10 mouse cellular contexts compared by ENCODE assay signal in genomic region chr2:144638719-144639118, GRCm38 (mm10). TPM values are rescaled to one million over a fixed set of nuclear protein-coding genes. Genes with fewer than 3 reads are reported as not detected.
DNase-seq lines count a peak whose midpoint lies in the region; ATAC-seq and TF ChIP-seq lines count a peak whose summit lies in the region.
"Had no signal": no experiment of that assay in that cellular context is flagged by ENCODE, and none has a peak within 500 bp of the region (broad histone marks: within the 10 kb centered on the region; RNA-seq: fewer than 3 reads in every experiment).

No protein-coding gene starts in this region.

- H3K27ac ChIP-seq in forebrain, postnatal 0 days (ENCODE audit: low read depth, low read length): no peak overlapping the region
- no peak overlapping the region for H3K27ac ChIP-seq in forebrain, embryonic 10.5 days
- H3K27ac ChIP-seq in limb, embryonic 11.5 days (replicated peaks; ENCODE audit: low read depth, low read length): no peak overlapping the region
- no peak overlapping the region for H3K27ac ChIP-seq in limb, embryonic 10.5 days
- H3K27ac ChIP-seq: embryonic facial prominence, embryonic 13.5 days had no signal

- no peak overlapping the region for H3K9ac ChIP-seq in forebrain, postnatal 0 days
- H3K9ac ChIP-seq in limb, embryonic 11.5 days (ENCODE audit: low read length): no peak overlapping the region
- H3K9ac ChIP-seq: embryonic facial prominence, embryonic 13.5 days had no signal

- no peaks in the 10 kb centered on the region for H3K27me3 ChIP-seq in forebrain, postnatal 0 days (ENCODE audit: insufficient read depth, low read length)
- H3K27me3 ChIP-seq in forebrain, embryonic 10.5 days (ENCODE audit: poor library complexity, severe bottlenecking): no peaks in the 10 kb centered on the region
- no peaks in the 10 kb centered on the region for H3K27me3 ChIP-seq in limb, embryonic 11.5 days (ENCODE audit: control insufficient read depth, insufficient read depth, low read length)
- H3K27me3 ChIP-seq in limb, embryonic 10.5 days (ENCODE audit: low read depth, poor library complexity, severe bottlenecking): no peaks in the 10 kb centered on the region
- H3K27me3 ChIP-seq: embryonic facial prominence, embryonic 13.5 days had no signal

- no peak overlapping the region for H3K4me3 ChIP-seq in forebrain, postnatal 0 days (ENCODE audit: low read depth, low read length)
- H3K4me3 ChIP-seq in forebrain, embryonic 10.5 days: no peak overlapping the region
- H3K4me3 ChIP-seq in limb, embryonic 11.5 days (ENCODE audit: low read depth, low read length): no peak overlapping the region
- no peak overlapping the region for H3K4me3 ChIP-seq in limb, embryonic 10.5 days
- H3K4me3 ChIP-seq: embryonic facial prominence, embryonic 13.5 days had no signal

- ATAC-seq in forebrain, postnatal 0 days: peak; percentile 50
- ATAC-seq in limb, embryonic 11.5 days (ENCODE audit: insufficient number of reproducible peaks, low FRiP score, low TSS enrichment, low read depth): no peak

- peak; percentile 52 for DNase-seq in forebrain, postnatal 0 days
- DNase-seq in forebrain, embryonic 10.5 days (ENCODE audit: extremely low spot score, low spot score): no peak
- DNase-seq in limb, embryonic 11.5 days (ENCODE audit: low spot score): peak; percentile 39
- no peak for DNase-seq in limb, embryonic 10.5 days (ENCODE audit: low spot score)
- DNase-seq in adrenal gland, adult 8-10 months: peak; percentile 56
- DNase-seq in kidney, postnatal 36 days: peak; percentile 15 to 61
- no peak for DNase-seq in right cerebral cortex, postnatal 36 days (ENCODE audit: low spot score in 2 of 2)
- DNase-seq in ovary, postnatal 10 days (ENCODE audit: low spot score): no peak
- DNase-seq: spleen, adult 18-20 months had no signal

- H3K36me3 ChIP-seq in forebrain, postnatal 0 days (ENCODE audit: insufficient read depth): no peaks in the 10 kb centered on the region
- H3K36me3 ChIP-seq in forebrain, embryonic 10.5 days (replicated peaks): no peaks in the 10 kb centered on the region
- no peaks in the 10 kb centered on the region for H3K36me3 ChIP-seq in limb, embryonic 11.5 days (ENCODE audit: control insufficient read depth, insufficient read depth, low read length)
- H3K36me3 ChIP-seq in limb, embryonic 10.5 days: no peaks in the 10 kb centered on the region
- H3K36me3 ChIP-seq: embryonic facial prominence, embryonic 13.5 days had no signal

- peak; percentile 68 for TF ChIP-seq CTCF in forebrain, postnatal 0 days (IDR thresholded peaks at IDR 0.05; ENCODE audit: low read depth)

- no peaks in the 10 kb centered on the region for H3K9me3 ChIP-seq in forebrain, postnatal 0 days (ENCODE audit: low read length)
- H3K9me3 ChIP-seq in forebrain, embryonic 10.5 days: no peaks in the 10 kb centered on the region
- H3K9me3 ChIP-seq in limb, embryonic 11.5 days (ENCODE audit: control insufficient read depth, low read length): no peaks in the 10 kb centered on the region
- H3K9me3 ChIP-seq in limb, embryonic 10.5 days (replicated peaks): no peaks in the 10 kb centered on the region
- H3K9me3 ChIP-seq: embryonic facial prominence, embryonic 13.5 days had no signal

- WGBS in forebrain, postnatal 0 days: 45% methylated on average over 4 of the region's 4 CpGs
- 82% methylated on average over 4 of the region's 4 CpGs for WGBS in forebrain, embryonic 10.5 days
- WGBS in limb, embryonic 11.5 days: 78% methylated on average over 4 of the region's 4 CpGs
- 74% methylated on average over 4 of the region's 4 CpGs for WGBS in limb, embryonic 10.5 days

- no peaks in the 10 kb centered on the region for H3K4me1 ChIP-seq in forebrain, postnatal 0 days (ENCODE audit: insufficient read depth)
- peaks cover 3% of the 10 kb centered on the region for H3K4me1 ChIP-seq in forebrain, embryonic 10.5 days
- H3K4me1 ChIP-seq in limb, embryonic 11.5 days (ENCODE audit: control insufficient read depth, insufficient read depth, low read length): no peaks in the 10 kb centered on the region
- H3K4me1 ChIP-seq in limb, embryonic 10.5 days: peaks cover 6% of the 10 kb centered on the region; the same call in 1 of the 2 replicates

- no peak overlapping the region for H3K4me2 ChIP-seq in forebrain, postnatal 0 days (ENCODE audit: low read depth)
- H3K4me2 ChIP-seq in limb, embryonic 11.5 days (ENCODE audit: low read depth, severe bottlenecking): no peak overlapping the region
- H3K4me2 ChIP-seq: embryonic facial prominence, embryonic 13.5 days had no signal

RNA-seq across cellular contexts. Expression of gene Dtd1, which starts 39.0 kb away (rescaled TPM):
- total RNA-seq in forebrain, postnatal 0 days (2014; rRNA removed): 87.4 and 98.2 TPM in 2 replicates
- 136 and 161 TPM in 2 replicates for polyA plus RNA-seq in forebrain, postnatal 0 days (2015; fragmentation: Nextera tagmentation; extraction: Ambion mirVana)
- polyA plus RNA-seq in forebrain, embryonic 10.5 days (2016; fragmentation: Nextera tagmentation; extraction: Ambion mirVana): 37.7 and 40.4 TPM in 2 replicates
- polyA plus RNA-seq in limb, embryonic 11.5 days (2014; fragmentation: Nextera tagmentation; extraction: Ambion mirVana): 32.3 and 40.7 TPM in 2 replicates
- 34.7 and 35.4 TPM in 2 replicates for polyA plus RNA-seq in limb, embryonic 10.5 days (2016; fragmentation: Nextera tagmentation; extraction: Ambion mirVana)
- 10 to 100 TPM; 18.9 to 30.6 (median 23.7) TPM for total RNA-seq in adrenal gland, adult 8-10 months (2022)

RNA-seq across cellular contexts. Expression of gene Smim26, which starts 44.9 kb away (rescaled TPM):
- total RNA-seq in forebrain, postnatal 0 days (2014; rRNA removed): 22.7 and 60.6 TPM in 2 replicates
- 71.3 and 86.1 TPM in 2 replicates for polyA plus RNA-seq in forebrain, postnatal 0 days (2015; fragmentation: Nextera tagmentation; extraction: Ambion mirVana)
- polyA plus RNA-seq in forebrain, embryonic 10.5 days (2016; fragmentation: Nextera tagmentation; extraction: Ambion mirVana): 31.2 and 31.5 TPM in 2 replicates
- polyA plus RNA-seq in limb, embryonic 11.5 days (2014; fragmentation: Nextera tagmentation; extraction: Ambion mirVana): 35.6 and 39.7 TPM in 2 replicates
- polyA plus RNA-seq in limb, embryonic 10.5 days (2016; fragmentation: Nextera tagmentation; extraction: Ambion mirVana): 24.0 and 30.7 TPM in 2 replicates
- total RNA-seq in adrenal gland, adult 8-10 months (2022): 10 to 100 TPM; 54.5 to 73.8 (median 63.8) TPM

Comparison
In these comparisons a context has a peak if more than half of its experiments do, and no peak if none do; other contexts are left out.
1. DNase-seq: peak in forebrain, postnatal 0 days (single experiment), limb, embryonic 11.5 days (single experiment), adrenal gland, adult 8-10 months (single experiment) and kidney, postnatal 36 days (2 of 2); none in forebrain, embryonic 10.5 days (single experiment), limb, embryonic 10.5 days (single experiment), right cerebral cortex, postnatal 36 days (0 of 2) and ovary, postnatal 10 days (single experiment).